Mouse (Mus musculus): ENCODE measurements around the gene Zfp61. TPM values are rescaled to one million over a fixed set of nuclear protein-coding genes. Genes with fewer than 3 reads are reported as not detected.

The Zfp61 gene
- 10 to 100 TPM; 18.3 to 19.5 TPM for total RNA-seq (2021)
- long read RNA-seq, experiment 1, transcript Zfp61-201 (7 exons, 2,480 nt) = major isoform, 13 of 19 reads
- long read RNA-seq, experiment 1, partial matches to known transcripts = 0 of 19 reads
- long read RNA-seq, experiment 1, other reads (novel, unspliced or antisense) = 5 of 19 reads
- long read RNA-seq, experiment 2, transcript Zfp61-201 (7 exons, 2,480 nt) = major isoform, 9 of 25 reads
- long read RNA-seq, experiment 2, partial matches to known transcripts = 0 of 25 reads
- long read RNA-seq, experiment 2, other reads (novel, unspliced or antisense) = 15 of 25 reads

- DNase-seq (ENCODE audit: low spot score in 2 of 2) = no peak
Measured at GRCm38 (mm10) chr7:24300771-24301282, at the start of gene Zfp61. Gene Zfp61 (minus strand): TSS chr7:24301232.

- DNase-seq (ENCODE audit: low spot score in 2 of 2) = no peak
Measured at GRCm38 (mm10) chr7:24348896-24349295, 47.9 kb upstream of the Zfp61 start, which contains the start of gene Lypd5. Gene Lypd5 (plus strand): TSS chr7:24349196.

DNA sequence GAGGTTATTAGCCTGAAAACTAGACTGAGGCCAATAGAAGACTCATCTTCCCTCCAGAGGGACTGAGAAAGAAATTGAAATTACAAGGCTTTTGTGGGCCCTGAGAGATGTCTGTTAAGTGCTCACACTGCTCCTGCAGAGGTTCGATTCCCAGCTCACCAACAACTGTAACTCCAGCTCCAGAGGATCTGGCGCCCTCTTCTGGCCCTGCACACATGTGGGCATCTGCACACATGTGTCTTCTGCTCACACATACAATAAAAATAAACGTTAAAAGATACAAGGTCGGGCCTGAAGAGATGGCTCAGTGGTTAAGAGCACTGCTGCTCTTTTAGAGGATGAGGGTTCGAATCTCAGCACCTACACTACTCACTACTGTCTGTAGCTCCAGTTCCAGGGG lies 45.4 kb upstream of the Zfp61 start:
- no peak for DNase-seq (ENCODE audit: low spot score in 2 of 2)

GRCm38 (mm10) chr7:24343701-24344272 lies 42.8 kb upstream of the Zfp61 start:
- no peak for DNase-seq (ENCODE audit: low spot score in 2 of 2)

GRCm38 (mm10) chr7:24338241-24338640 lies 37.2 kb upstream of the Zfp61 start:
- DNase-seq (ENCODE audit: low spot score in 2 of 2) = no peak

GRCm38 (mm10) chr7:24335699-24336309 lies 34.8 kb upstream of the Zfp61 start:
- peak; percentile 28 to 51 for DNase-seq (ENCODE audit: low spot score in 2 of 2)

- no peak for DNase-seq (ENCODE audit: low spot score in 2 of 2)
Measured at GRCm38 (mm10) chr7:24333304-24333986, 32.4 kb upstream of the Zfp61 start, which contains the start of gene Tescl. Gene Tescl (minus strand): TSS chr7:24333936.

- no peak for DNase-seq (ENCODE audit: low spot score in 2 of 2)
Measured at GRCm38 (mm10) chr7:24327281-24327975, 26.4 kb upstream of the Zfp61 start.

GRCm38 (mm10) chr7:24326273-24327135 lies 25.5 kb upstream of the Zfp61 start:
- DNase-seq (ENCODE audit: low spot score in 2 of 2) = no peak

DNA sequence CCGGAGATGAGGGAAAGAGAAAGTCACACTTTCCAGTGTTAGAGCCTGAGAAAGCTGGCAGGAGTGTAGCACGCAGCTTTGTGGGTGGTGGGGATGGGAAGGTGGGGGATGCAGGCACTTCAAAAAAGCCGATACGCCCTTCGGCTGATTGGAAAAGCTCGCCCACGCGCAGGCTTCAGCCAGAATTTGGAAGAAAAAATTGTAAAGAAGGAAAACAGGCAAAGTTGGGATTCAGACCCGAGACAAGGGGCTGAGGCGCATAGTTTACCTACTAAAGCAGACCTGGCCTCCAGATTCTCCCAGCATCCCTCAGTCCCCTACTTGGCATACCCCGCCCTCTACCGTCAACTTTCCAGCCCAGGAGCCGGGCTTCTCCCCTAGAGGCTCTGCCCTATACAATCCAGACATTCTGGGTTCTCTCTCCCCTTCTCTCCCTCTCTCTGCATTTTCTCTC lies 24.7 kb upstream of the Zfp61 start:
- no peak for DNase-seq (ENCODE audit: low spot score in 2 of 2)

DNA sequence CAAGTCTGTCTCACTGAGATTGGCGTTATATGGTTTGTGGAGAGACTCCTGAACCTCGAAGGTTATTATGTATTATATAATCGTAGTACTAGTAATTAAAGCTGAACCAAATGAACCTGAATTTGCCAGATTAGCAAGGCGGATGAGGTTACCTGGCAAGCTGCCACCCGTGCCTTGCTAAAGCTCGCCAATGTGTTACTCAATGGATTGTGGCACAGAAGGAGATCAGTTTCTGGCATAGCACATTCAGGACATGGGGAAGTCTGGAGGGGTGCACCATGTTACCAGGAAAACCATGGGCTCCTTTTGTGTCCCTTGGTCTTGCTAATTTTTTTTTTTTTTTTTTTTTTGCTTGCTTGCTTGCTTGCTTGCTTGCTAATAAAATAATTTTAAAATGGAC lies 24.2 kb upstream of the Zfp61 start:
- DNase-seq (ENCODE audit: low spot score in 2 of 2) = no peak

DNA sequence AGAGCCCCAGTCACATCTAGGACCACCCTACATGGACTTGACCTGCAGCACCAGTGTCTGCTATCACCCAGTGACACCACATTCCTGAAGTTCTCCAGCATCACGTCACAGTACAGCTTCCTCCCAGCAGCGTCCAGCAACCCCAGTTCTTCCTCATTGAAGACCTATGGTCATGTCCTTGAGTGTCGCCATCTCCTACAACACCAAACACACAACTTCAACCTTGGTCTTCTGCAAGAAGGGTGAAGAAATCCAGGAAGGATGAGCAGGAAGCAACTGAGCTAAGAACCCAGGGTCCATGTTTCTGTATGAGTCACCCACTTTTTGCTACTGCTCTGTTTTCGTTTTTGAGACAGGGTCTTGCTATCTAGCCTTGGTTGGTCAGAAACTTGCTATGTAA lies 21.6 kb upstream of the Zfp61 start:
- DNase-seq (ENCODE audit: low spot score in 2 of 2) = no peak

- DNase-seq (ENCODE audit: low spot score in 2 of 2) = no peak
Measured at GRCm38 (mm10) chr7:24318942-24319341, 17.9 kb upstream of the Zfp61 start.

GRCm38 (mm10) chr7:24316567-24317092 lies 15.6 kb upstream of the Zfp61 start, which contains the start of gene Zfp94:
Gene Zfp94 (minus strand): TSS chr7:24316666.
- DNase-seq (ENCODE audit: low spot score in 2 of 2) = peak; percentile 73 to 88

DNA sequence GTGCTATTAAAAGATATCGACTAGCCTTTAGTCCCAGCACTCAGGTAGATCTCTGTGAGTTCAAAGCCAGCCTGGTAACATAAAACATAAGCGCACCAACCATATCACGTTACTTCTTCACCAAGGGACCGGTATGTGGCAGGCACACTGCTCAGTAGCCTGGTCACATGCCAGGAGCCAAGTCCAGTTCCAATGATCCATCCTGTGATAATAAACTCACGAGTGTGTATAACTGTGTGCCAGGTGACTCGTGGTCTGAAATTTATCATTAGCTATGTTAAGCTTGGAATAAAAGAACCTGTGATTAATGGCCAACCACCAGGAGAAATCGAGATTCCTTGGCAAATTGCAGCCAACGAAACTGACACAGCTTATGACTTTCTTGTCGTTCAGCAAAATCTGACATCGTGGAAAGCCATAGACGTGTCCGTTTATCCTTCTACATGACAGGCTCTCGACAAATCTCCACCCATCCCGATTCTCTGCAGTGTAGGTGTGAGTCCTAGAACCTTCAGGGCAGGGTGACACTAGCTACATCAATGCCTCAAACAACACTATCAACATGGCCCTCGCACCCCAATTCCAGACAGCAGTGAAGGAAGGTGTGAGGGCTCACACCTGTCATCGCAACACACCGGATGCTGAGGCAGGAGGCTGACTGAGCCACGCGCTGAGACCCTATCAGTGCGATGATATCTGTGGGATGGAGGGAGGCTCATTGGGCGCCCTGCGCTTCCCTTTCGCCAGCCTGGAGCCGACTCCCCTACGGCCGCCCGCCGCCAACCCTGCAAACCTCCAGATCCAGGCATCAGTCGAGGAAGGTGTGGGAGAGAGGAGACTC lies 14.9 kb upstream of the Zfp61 start:
- DNase-seq (ENCODE audit: low spot score in 2 of 2) = no peak

GRCm38 (mm10) chr7:24299823-24300481 lies 1.1 kb downstream of the Zfp61 start:
- no peak for DNase-seq (ENCODE audit: low spot score in 2 of 2)

DNA sequence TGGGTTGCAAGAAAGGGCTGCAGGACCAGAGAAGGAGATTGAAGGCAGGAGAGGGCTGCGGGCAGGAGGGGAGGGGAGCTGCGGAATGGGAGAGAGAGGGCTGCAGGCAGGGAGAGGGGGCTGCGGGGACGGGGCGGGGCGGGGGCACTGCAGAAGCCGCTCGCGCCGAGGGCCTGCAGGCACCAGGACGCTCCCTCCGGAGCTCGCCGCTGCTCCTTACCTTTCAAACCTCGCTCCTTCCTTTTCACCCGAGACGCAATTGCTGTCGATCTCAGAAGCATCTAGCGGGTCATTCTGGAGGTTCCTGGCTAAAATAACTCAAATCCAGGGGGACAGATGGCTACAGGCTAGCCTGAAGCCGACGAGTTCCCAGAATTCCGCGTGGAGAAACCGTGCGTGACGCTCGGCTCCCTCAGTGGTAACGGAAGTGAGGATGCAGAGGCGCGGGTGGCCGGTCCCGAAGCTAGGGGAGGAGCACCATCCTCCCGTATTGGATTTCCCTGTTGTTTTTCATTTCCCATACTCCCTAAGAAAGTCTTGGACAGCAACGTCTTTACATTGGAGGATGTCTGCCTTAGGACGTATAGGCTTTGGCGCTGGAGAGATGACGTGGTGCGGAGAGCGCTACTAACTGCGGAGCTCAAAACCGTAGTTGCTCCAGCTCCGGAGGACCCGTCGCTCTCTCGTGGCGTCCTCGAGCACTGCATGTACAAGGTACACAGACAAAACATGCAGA lies 1.9 kb downstream of the Zfp61 start:
- peak; percentile 27 to 50 for DNase-seq (ENCODE audit: low spot score in 2 of 2)

DNA sequence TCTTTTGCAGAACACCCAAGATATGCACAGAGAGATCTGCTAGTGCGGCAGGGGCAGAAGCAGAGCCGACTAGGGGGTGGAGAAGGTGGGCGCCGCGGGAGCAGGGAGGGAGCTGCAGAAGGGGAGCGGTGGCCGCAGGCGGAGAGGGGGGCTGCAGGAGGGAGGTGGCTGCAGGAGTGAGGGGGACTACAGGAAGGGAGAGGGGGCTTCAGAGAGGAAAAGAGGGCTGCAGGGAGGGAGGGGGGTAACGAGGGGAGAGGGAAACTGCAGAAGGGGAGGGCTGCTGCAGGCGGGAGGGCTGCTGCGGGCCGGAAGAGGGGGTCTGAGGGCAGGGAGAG lies 2.4 kb downstream of the Zfp61 start:
- no peak for DNase-seq (ENCODE audit: low spot score in 2 of 2)
